Mouse (Mus musculus): ENCODE measurements around the gene Ech1. TPM values are rescaled to one million over a fixed set of nuclear protein-coding genes. Genes with fewer than 3 reads are reported as not detected.

Gene Ech1
- polyA plus RNA-seq, 1 experiment from 2014 or later: 74.5 TPM

- H3K27ac ChIP-seq (ENCODE audit: low read depth, low read length): no peak overlapping the region
- H3K36me3 ChIP-seq (ENCODE audit: control insufficient read depth, insufficient read depth, low read length): no peaks in the 10 kb centered on the region
- H3K4me1 ChIP-seq (ENCODE audit: control insufficient read depth, insufficient read depth, low read length): no peaks in the 10 kb centered on the region
- no peaks in the 10 kb centered on the region for H3K9me3 ChIP-seq (ENCODE audit: control insufficient read depth, low read length)
- no peaks in the 10 kb centered on the region for H3K27me3 ChIP-seq (ENCODE audit: control insufficient read depth, insufficient read depth, low read length)
- H3K4me2 ChIP-seq (ENCODE audit: low read depth, low read length): no peak overlapping the region
- H3K9ac ChIP-seq (replicated peaks; ENCODE audit: low read depth, low read length): no peak overlapping the region
- H3K4me3 ChIP-seq (ENCODE audit: low read depth, low read length): no peak overlapping the region
- ATAC-seq (ENCODE audit: low read depth): no peak
- 60% methylated on average over 2 of the region's 2 CpGs for WGBS
Observed at GRCm38 (mm10) chr7:28874565-28874964, 49.5 kb downstream of the Ech1 start.

GRCm38 (mm10) chr7:28876099-28876498 is 51.1 kb downstream of the Ech1 start:
- no peak overlapping the region for H3K27ac ChIP-seq (ENCODE audit: low read depth, low read length)
- H3K9me3 ChIP-seq (ENCODE audit: control insufficient read depth, low read length): no peaks in the 10 kb centered on the region
- H3K4me1 ChIP-seq (ENCODE audit: control insufficient read depth, insufficient read depth, low read length): no peaks in the 10 kb centered on the region
- no peak overlapping the region for H3K4me2 ChIP-seq (ENCODE audit: low read depth, low read length)
- ATAC-seq (ENCODE audit: low read depth): no peak
- no peaks in the 10 kb centered on the region for H3K27me3 ChIP-seq (ENCODE audit: control insufficient read depth, insufficient read depth, low read length)
- no peak overlapping the region for H3K4me3 ChIP-seq (ENCODE audit: low read depth, low read length)
- WGBS: 79% methylated on average over 4 of the region's 4 CpGs
- H3K9ac ChIP-seq (replicated peaks; ENCODE audit: low read depth, low read length): no peak overlapping the region
- H3K36me3 ChIP-seq (ENCODE audit: control insufficient read depth, insufficient read depth, low read length): no peaks in the 10 kb centered on the region

- no peaks in the 10 kb centered on the region for H3K4me1 ChIP-seq (ENCODE audit: control insufficient read depth, insufficient read depth, low read length)
- no peak for ATAC-seq (ENCODE audit: low read depth)
- no peaks in the 10 kb centered on the region for H3K27me3 ChIP-seq (ENCODE audit: control insufficient read depth, insufficient read depth, low read length)
- H3K4me3 ChIP-seq (ENCODE audit: low read depth, low read length): no peak overlapping the region
- H3K9me3 ChIP-seq (ENCODE audit: control insufficient read depth, low read length): no peaks in the 10 kb centered on the region
- H3K27ac ChIP-seq (ENCODE audit: low read depth, low read length): no peak overlapping the region
- no peak overlapping the region for H3K9ac ChIP-seq (replicated peaks; ENCODE audit: low read depth, low read length)
- no peaks in the 10 kb centered on the region for H3K36me3 ChIP-seq (ENCODE audit: control insufficient read depth, insufficient read depth, low read length)
- no peak overlapping the region for H3K4me2 ChIP-seq (ENCODE audit: low read depth, low read length)
- 90% methylated on average over 7 of the region's 7 CpGs for WGBS
Observed at GRCm38 (mm10) chr7:28877155-28877554, 52.1 kb downstream of the Ech1 start.

GRCm38 (mm10) chr7:28877856-28878255 is 52.8 kb downstream of the Ech1 start:
- Histone ChIP-seq H3K27me3 (ENCODE audit: control insufficient read depth, insufficient read depth, low read length) (no peaks in the 10 kb centered on the region), H3K9ac (replicated peaks; ENCODE audit: low read depth, low read length) (no peak overlapping the region), H3K4me3 (ENCODE audit: low read depth, low read length) (no peak overlapping the region), H3K9me3 (ENCODE audit: control insufficient read depth, low read length) (no peaks in the 10 kb centered on the region), H3K4me2 (ENCODE audit: low read depth, low read length) (no peak overlapping the region), H3K36me3 (ENCODE audit: control insufficient read depth, insufficient read depth, low read length) (no peaks in the 10 kb centered on the region), H3K27ac (ENCODE audit: low read depth, low read length) (no peak overlapping the region), H3K4me1 (ENCODE audit: control insufficient read depth, insufficient read depth, low read length) (no peaks in the 10 kb centered on the region)
- ATAC-seq (ENCODE audit: low read depth): no peak
- WGBS: 80% methylated on average over 4 of the region's 4 CpGs

- Histone ChIP-seq H3K36me3 (ENCODE audit: control insufficient read depth, insufficient read depth, low read length) (no peaks in the 10 kb centered on the region), H3K9me3 (ENCODE audit: control insufficient read depth, low read length) (no peaks in the 10 kb centered on the region), H3K4me3 (ENCODE audit: low read depth, low read length) (no peak overlapping the region), H3K4me2 (ENCODE audit: low read depth, low read length) (no peak overlapping the region), H3K9ac (replicated peaks; ENCODE audit: low read depth, low read length) (no peak overlapping the region), H3K27me3 (ENCODE audit: control insufficient read depth, insufficient read depth, low read length) (no peaks in the 10 kb centered on the region), H3K4me1 (ENCODE audit: control insufficient read depth, insufficient read depth, low read length) (no peaks in the 10 kb centered on the region), H3K27ac (ENCODE audit: low read depth, low read length) (no peak overlapping the region)
- 78% methylated on average over 7 of the region's 7 CpGs for WGBS
- no peak for ATAC-seq (ENCODE audit: low read depth)
Observed at GRCm38 (mm10) chr7:28879606-28880005, 54.6 kb downstream of the Ech1 start.

- H3K9me3 ChIP-seq (ENCODE audit: control insufficient read depth, low read length): no peaks in the 10 kb centered on the region
- H3K27ac ChIP-seq (ENCODE audit: low read depth, low read length): no peak overlapping the region
- no peak for ATAC-seq (ENCODE audit: low read depth)
- H3K36me3 ChIP-seq (ENCODE audit: control insufficient read depth, insufficient read depth, low read length): no peaks in the 10 kb centered on the region
- 73% methylated on average over 10 of the region's 10 CpGs for WGBS
- H3K4me2 ChIP-seq (ENCODE audit: low read depth, low read length): no peak overlapping the region
- H3K27me3 ChIP-seq (ENCODE audit: control insufficient read depth, insufficient read depth, low read length): no peaks in the 10 kb centered on the region
- H3K4me3 ChIP-seq (ENCODE audit: low read depth, low read length): no peak overlapping the region
- no peaks in the 10 kb centered on the region for H3K4me1 ChIP-seq (ENCODE audit: control insufficient read depth, insufficient read depth, low read length)
- no peak overlapping the region for H3K9ac ChIP-seq (replicated peaks; ENCODE audit: low read depth, low read length)
Observed at GRCm38 (mm10) chr7:28880554-28880953, 55.5 kb downstream of the Ech1 start.

- Histone ChIP-seq H3K4me2 (ENCODE audit: low read depth, low read length) (no peak within 1 kb of the TSS), H3K27me3 (ENCODE audit: control insufficient read depth, insufficient read depth, low read length) (no peaks in the 10 kb centered on the region), H3K4me1 (ENCODE audit: control insufficient read depth, insufficient read depth, low read length) (no peaks in the 10 kb centered on the region), H3K9me3 (ENCODE audit: control insufficient read depth, low read length) (no peaks in the 10 kb centered on the region), H3K9ac (replicated peaks; ENCODE audit: low read depth, low read length) (no peak within 1 kb of the TSS), H3K36me3 (ENCODE audit: control insufficient read depth, insufficient read depth, low read length) (no peaks in the 10 kb centered on the region), H3K4me3 (ENCODE audit: low read depth, low read length) (no peak within 1 kb of the TSS), H3K27ac (ENCODE audit: low read depth, low read length) (no peak within 1 kb of the TSS)
- 28% methylated on average over 13 of the region's 13 CpGs for WGBS
- no peak for ATAC-seq (ENCODE audit: low read depth)
Observed at GRCm38 (mm10) chr7:28881199-28881598, 56.2 kb downstream of the Ech1 start, which contains the start of gene Capn12. Capn12 (plus strand) TSS chr7:28881422.

Other genes with a start within 250 kb of the Ech1 start
- gene Samd4b, start 227.1 kb upstream of the Ech1 start, polyA plus RNA-seq (2014; fragmentation: Nextera tagmentation; extraction: Ambion mirVana): 24.3 and 25.1 TPM in 2 replicates
- gene Pak4, start 227.0 kb upstream of the Ech1 start, polyA plus RNA-seq (2014; fragmentation: Nextera tagmentation; extraction: Ambion mirVana): 10.6 and 15.5 TPM in 2 replicates
- 0.19 TPM in 1 of 2 replicates, not detected in the other for gene Acp7, start 193.9 kb upstream of the Ech1 start, polyA plus RNA-seq (2014; fragmentation: Nextera tagmentation; extraction: Ambion mirVana)
- gene Fbxo27, start 132.4 kb upstream of the Ech1 start, polyA plus RNA-seq (2014; fragmentation: Nextera tagmentation; extraction: Ambion mirVana): 6.7 and 11.8 TPM in 2 replicates
- 2.4 TPM in 2 replicates for gene Fbxo17, start 108.4 kb upstream of the Ech1 start, polyA plus RNA-seq (2014; fragmentation: Nextera tagmentation; extraction: Ambion mirVana)
- 109 and 126 TPM in 2 replicates for gene Mrps12, start 83.4 kb upstream of the Ech1 start, polyA plus RNA-seq (2014; fragmentation: Nextera tagmentation; extraction: Ambion mirVana)
- gene Sars2, start 83.2 kb upstream of the Ech1 start, polyA plus RNA-seq (2014; fragmentation: Nextera tagmentation; extraction: Ambion mirVana): 19.3 and 19.9 TPM in 2 replicates
- 0.79 and 0.81 TPM in 2 replicates for gene Ccer2, start 69.0 kb upstream of the Ech1 start, polyA plus RNA-seq (2014; fragmentation: Nextera tagmentation; extraction: Ambion mirVana)
- 97.2 and 110 TPM in 2 replicates for gene Sirt2, start 58.5 kb upstream of the Ech1 start, polyA plus RNA-seq (2014; fragmentation: Nextera tagmentation; extraction: Ambion mirVana)
- gene Nfkbib, start 57.7 kb upstream of the Ech1 start, polyA plus RNA-seq (2014; fragmentation: Nextera tagmentation; extraction: Ambion mirVana): 67.0 and 77.8 TPM in 2 replicates
- 1.6 TPM in 2 replicates for gene Rinl, start 36.2 kb upstream of the Ech1 start, polyA plus RNA-seq (2014; fragmentation: Nextera tagmentation; extraction: Ambion mirVana)
- gene Hnrnpl, start 16.7 kb upstream of the Ech1 start, polyA plus RNA-seq (2014; fragmentation: Nextera tagmentation; extraction: Ambion mirVana): 158 and 160 TPM in 2 replicates
- gene Lgals4, start 8.6 kb downstream of the Ech1 start, polyA plus RNA-seq (2014; fragmentation: Nextera tagmentation; extraction: Ambion mirVana): 3.4 and 4.1 TPM in 2 replicates
- 1.8 and 2.6 TPM in 2 replicates for gene Lgals7, start 38.6 kb downstream of the Ech1 start, polyA plus RNA-seq (2014; fragmentation: Nextera tagmentation; extraction: Ambion mirVana)
- 0.46 and 0.90 TPM in 2 replicates for gene Capn12, start 56.2 kb downstream of the Ech1 start, polyA plus RNA-seq (2014; fragmentation: Nextera tagmentation; extraction: Ambion mirVana)
- 109 and 143 TPM in 2 replicates for gene Actn4, start 137.1 kb downstream of the Ech1 start, polyA plus RNA-seq (2014; fragmentation: Nextera tagmentation; extraction: Ambion mirVana)
- gene Eif3k, start 156.6 kb downstream of the Ech1 start, polyA plus RNA-seq (2014; fragmentation: Nextera tagmentation; extraction: Ambion mirVana): 316 and 346 TPM in 2 replicates
- gene Map4k1, start 156.8 kb downstream of the Ech1 start, polyA plus RNA-seq (2014; fragmentation: Nextera tagmentation; extraction: Ambion mirVana): 7.3 and 7.8 TPM in 2 replicates

Data from neural tube, embryonic 14.5 days (tissue).